Mouse (Mus musculus) monocyte, adult 2 months (primary cell): ENCODE results near the gene Dab1.

Experiments used
- DNase-seq, 2 experiments: peaks; one replicate each; pipeline ENCODE4 v3.0.0; 2022; ENCODE audit warnings: low spot score in 2 of 2, low read depth in 1 of 2

The Dab1 gene

DNA sequence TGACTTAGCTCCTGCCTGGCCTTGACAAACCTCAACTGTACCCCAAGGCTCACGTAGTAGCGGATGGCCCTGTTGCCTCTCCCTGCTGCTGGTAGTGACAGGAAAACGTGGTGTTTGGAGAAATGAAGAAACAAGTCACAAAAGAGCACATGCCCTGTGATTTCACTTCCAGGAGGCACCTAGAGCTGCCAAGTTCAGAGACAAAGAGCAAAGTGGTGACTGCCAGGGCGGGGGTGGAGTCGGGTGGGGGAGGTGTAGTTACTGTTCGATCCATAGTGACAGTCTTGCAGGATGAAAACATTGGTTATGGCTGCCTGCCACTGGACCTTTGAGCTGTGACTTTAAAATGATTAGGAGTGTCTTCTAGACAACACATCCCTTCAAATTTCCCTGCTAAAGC lies 599.6 kb downstream of the Dab1 start:
- no peak for DNase-seq

GRCm38 (mm10) chr4:104220099-104220498 lies 600.9 kb downstream of the Dab1 start:
- no peak for DNase-seq

DNA sequence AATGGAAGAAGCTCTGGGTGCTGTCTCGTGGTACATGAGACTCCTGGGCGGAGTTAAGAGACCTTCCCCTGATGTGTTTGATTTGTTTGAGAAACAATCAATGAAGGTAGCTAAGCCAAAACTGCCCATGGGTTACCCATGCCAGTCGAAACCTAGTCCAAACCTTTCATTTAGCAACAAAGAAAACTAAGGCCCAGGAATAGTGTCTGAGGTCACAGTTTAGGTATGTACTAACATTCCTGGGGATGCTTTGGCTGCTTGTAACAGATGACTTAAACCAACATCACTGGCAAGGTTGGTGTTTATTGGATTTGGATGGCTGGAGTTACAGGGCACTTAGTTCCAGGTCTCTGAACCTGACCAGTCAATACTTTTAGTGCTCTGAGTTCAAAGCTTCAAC lies 610.1 kb downstream of the Dab1 start:
- DNase-seq: no peak

DNA sequence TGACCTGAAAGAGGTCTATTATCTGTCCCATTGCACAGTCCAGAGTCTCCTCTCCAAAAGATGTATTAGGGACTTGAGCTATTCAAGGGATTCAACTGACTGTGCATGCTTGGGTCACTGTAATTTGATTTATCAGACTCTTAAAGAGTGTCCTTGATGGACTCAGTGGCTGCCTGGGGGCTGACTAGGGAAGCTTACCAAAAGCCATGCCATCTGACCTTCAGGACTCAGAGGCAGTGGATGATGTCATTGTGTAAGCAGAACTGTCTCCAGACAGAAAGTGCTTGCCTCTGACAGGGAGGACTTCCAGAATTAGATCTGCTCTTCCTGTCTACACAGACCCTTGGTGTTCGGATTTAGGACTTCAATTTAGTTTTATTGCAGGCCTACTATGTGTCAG lies 627.3 kb downstream of the Dab1 start:
- no peak for DNase-seq

- DNase-seq: no peak
Measured at GRCm38 (mm10) chr4:104249462-104249861, 630.3 kb downstream of the Dab1 start.

GRCm38 (mm10) chr4:104257776-104258175 lies 638.6 kb downstream of the Dab1 start:
- DNase-seq: no peak

DNA sequence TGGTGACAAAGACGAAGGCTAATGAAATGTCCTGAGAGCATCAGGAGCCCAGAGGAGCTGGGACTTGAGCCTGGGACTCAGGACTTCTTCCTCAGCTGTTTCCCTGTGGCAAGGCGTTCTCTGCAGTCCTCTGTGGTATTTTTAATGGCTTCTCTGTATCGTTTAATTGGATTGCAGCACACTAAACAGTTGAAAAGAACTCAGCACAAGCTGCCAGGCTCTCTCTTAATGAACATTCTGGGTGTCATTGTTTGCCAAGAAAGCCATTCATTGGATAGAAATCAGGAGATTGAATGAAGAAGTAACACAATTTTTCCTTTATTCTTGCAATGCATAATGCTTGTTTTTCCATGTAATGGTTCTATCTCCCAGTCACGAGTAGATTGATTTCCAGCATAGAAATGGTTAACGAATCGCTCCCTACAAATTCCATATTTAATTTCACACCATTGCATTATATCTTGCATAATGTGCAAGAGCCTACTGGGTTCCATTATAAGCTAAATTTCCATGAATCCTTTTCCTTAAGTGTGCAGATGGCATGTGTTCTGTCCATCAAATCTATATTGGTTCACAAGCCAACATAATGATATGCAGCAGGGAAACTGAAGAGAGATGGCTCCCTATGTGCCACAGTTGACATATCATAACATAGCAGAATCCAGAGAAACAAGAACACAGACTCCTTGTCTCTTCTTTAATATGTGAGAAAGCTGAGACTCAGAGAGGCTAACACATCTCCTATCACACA lies 650.4 kb downstream of the Dab1 start:
- no peak for DNase-seq

- no peak for DNase-seq
Measured at GRCm38 (mm10) chr4:104270173-104270557, 651.0 kb downstream of the Dab1 start.

GRCm38 (mm10) chr4:104275260-104275659 lies 656.1 kb downstream of the Dab1 start:
- DNase-seq: no peak

- no peak for DNase-seq
Measured at GRCm38 (mm10) chr4:104276916-104277315, 657.8 kb downstream of the Dab1 start.

DNA sequence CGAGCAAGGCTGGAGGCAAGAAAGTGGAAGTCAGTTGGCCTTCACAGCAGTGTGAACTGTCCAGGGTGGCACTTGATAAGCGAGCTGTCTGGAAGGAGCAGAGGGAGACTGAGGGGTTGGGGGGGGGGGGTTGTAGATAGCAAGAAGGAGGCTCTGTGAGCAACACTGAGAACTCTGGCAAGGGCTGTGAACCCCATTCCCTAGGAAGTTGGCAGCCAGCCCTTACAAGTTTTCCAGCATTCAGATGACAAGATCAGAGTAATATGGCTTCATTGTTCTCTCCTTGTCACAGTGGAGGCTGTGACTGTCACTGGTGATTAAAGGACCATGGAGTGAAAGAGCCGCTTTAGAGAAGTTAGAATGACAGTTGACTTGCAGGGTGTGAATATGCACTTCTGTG lies 662.4 kb downstream of the Dab1 start:
- no peak for DNase-seq

- no peak for DNase-seq
Measured at GRCm38 (mm10) chr4:104283906-104284305, 664.7 kb downstream of the Dab1 start.

GRCm38 (mm10) chr4:104288401-104288800 lies 669.2 kb downstream of the Dab1 start:
- DNase-seq: no peak

DNA sequence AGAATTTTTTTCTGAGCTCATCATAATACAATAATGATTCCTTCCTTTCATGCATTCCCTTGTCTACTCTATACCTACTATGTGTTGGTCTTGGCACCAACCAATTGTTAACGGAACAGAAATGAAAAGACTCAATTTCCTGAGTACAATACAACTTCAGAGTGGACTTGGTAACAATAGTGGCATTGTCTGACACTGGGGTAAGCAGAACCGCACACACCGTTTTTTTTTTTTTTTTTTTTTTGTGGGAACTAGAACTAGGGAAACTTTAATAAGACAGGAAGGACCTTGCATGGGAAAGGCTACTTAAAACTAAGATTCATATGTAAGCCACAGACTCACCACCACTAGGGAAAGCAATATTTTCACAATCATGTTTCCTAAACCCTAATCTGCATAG lies 682.6 kb downstream of the Dab1 start:
- DNase-seq: no peak

DNA sequence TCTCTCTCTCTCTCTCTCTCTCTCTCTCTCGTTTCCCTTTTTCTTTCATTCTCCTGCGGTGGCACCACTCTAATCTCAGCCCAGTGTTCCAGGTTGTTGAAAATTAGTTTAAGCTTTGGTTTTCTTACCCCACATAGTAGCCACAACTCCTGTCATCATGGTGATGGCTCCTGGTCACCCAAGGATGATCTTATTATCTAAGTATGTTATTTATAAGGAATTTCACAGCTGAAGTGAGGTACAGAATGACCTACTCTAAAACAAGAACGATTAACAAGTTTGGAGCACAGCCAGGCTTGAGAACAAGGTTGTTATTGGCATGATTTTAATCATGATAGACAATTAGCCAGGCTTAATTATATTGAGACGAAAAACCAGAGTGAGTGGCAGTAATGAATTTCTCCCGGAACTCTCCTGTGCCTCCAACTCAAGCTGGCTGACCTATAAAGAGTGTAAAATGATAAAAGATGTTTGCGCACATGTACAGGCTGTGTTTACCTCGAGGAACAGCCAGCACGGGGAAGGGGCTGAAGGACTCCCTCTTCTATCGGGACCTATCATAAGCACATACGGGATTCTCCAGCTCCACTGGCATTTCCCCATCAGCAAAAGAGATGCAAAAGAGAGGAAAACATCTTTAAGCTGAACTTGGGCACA lies 684.0 kb downstream of the Dab1 start:
- no peak for DNase-seq

DNA sequence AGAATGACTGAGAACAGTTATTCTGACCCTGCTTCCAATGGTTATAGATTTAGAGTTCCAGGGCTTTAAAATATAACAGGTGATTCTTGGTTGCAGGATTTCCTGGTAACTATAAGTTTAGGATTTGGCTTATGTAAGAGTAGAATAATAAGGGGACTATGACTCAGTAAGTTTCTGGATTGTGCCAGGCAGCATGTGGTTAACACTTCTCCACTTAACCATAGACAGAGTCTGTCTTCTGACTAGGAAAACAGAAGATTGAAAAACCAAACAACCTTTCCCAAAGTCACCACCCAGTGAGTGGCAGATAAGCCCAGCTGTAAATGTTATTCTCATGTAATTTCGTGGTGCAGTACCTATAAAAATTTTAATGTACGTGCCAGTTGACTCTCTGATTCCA lies 688.6 kb downstream of the Dab1 start:
- no peak for DNase-seq

DNA sequence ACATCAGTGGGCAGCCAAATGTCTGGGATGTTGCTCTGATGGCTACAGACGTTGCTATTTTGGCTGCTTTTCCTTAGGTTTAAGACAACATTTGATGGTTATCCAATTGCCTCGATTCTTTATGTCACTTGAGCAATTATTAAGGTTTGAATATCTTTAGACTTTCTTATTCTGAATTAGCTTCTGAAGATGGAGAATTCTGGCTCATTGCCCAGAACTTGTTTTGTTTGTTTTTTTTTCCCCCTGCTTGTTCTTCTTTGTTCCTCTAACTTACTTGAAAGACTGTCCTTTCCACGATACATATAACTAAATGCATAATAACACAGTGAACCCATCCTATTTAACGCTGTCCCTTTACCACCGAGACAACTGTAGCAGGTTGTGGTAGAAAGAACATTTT lies 707.1 kb downstream of the Dab1 start:
- no peak for DNase-seq

DNA sequence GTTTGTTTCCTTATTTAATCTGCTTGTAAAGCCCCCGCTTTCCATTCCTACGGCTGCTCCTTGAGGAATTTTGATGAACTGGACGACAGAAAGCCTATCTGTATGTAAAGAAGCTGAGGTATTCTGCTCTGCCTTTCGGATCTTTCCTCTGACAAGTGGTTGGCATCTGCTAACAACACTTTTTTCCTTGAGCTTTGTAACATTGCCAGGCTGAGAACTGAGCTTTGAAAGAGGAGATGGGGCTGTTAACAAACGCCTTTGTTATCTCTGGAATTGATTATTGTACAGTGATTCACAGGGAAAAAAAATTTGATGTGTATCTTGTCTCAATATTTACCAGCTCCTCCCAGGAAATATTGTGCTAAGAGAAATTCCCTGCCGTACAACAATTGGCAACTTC lies 712.7 kb downstream of the Dab1 start:
- no peak for DNase-seq

DNA sequence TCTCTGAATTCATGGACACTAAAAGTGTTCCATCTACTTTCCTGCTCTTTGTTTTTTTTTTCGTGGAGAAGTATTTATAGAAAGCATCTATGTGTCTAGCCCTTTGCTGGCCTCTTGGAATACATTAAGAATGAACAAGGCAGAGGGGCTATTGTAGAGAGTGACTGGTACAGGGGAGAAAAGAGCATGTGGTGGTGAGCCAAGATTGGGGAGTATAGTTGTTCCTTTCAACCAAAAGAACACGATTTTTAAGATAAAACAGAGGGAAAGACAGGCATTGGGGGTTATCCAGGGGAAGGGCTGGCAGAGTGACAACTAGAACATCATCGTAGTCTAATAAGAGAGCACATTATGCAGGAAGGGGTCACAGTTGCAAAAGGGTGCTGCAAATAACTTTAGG lies 713.2 kb downstream of the Dab1 start:
- DNase-seq: no peak

DNA sequence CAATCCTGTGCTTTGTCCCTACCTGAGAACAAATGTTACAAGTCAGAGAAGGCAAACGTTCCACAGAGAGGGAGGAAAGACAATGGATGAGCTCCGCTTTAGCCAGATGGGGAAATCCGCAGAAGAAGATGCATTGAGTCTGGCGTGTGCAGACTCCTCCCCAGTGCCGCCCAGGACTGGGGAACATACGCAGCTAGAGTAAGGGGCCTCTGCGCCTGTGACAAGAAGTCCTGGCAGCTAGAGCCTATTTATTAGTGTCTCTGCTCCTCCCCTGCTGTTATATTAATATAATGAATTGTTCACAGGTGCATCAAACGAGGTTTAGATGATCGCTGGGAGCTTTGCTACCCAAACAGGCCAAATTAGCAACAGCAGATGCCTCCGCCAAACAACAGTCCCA lies 718.1 kb downstream of the Dab1 start:
- no peak for DNase-seq

DNA sequence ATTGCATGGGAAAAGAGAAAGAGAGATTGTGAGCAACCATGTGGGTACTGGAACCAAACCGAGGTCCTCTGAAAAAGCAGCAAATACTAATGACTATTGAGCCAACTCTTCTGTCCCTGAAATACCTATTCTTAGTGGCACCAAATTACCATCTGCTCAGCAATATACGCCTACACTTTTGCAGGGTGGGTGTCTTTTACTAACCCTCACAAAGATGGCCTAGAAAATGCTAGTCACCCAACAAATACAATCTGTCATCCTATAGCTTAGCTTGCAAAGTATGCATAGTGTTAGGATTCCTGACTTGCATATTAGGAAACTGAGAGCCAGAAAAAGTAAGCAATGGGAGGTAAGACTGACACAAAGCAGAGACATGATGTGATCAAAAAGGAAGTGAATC lies 719.2 kb downstream of the Dab1 start:
- no peak for DNase-seq

DNA sequence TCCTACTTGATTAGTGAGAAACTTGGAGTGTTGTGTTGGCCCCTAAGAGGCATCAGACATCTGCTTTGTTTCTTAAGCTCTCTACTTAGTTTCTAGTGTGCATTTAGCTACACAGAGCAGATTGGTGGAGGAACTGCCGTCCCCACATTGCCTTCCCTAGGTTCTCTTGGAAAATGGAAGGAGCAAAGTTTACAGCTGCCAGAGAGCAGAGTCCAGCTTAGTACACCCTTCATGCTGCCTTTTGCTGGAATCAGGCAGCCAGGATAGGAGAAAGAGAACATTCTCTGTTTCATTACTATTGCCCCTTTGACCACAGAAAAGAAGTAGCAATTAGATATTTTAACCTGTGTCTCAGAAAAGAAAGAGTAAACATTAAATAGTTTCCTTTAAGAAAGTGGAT lies 742.2 kb downstream of the Dab1 start:
- DNase-seq: no peak

DNA sequence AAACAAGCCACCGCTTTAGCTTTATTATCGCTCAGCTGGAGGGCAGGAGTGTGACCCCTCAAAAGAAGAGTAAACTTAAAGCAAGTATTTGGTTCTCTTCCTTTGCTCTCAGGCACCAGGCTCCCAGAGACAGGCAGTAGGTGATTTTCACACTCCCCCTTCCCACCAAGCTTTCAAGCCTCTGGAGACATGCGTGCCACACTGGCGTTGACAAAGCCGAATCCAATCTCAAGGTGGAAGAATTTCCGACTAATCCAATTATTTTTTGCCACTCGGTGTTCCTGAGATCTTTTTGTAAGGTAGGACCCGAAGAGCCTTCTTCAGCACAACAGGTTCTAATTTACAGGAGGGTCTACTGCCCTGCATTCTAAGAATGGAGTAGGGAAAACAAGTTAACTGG lies 747.3 kb downstream of the Dab1 start:
- DNase-seq: no peak
